Mouse (Mus musculus) G1E (cell line): ENCODE results near the gene Mageb18.

Experiments
- CTCF ChIP-seq: IDR thresholded peaks from 2 replicates; pipeline ENCODE4 v1.5.1; 2012; ENCODE audit warnings: low read depth, low read length, inconsistent platforms, mixed read lengths
- POLR2AphosphoS5 ChIP-seq: IDR thresholded peaks from 2 replicates; pipeline ENCODE4 v1.6.1; 2012; ENCODE audit warnings: low read depth, low read length, inconsistent platforms; ENCODE audit not compliant: insufficient replicate concordance

GRCm38 (mm10) chrX:92597324-92597723 lies 2.0 kb downstream of the Mageb18 start:
- TF ChIP-seq CTCF (no peak), POLR2AphosphoS5 (no peak)
